Mouse (Mus musculus): ENCODE measurements around the gene Ucp2. TPM values are rescaled to one million over a fixed set of nuclear protein-coding genes. Genes with fewer than 3 reads are reported as not detected.

Ucp2 gene
- polyA plus RNA-seq, 1 experiment from 2014 or later = 69.5 TPM

GRCm38 (mm10) chr7:100497402-100497801 is 4.3 kb downstream of the Ucp2 start:
- WGBS = 90% methylated on average over 4 of the region's 4 CpGs
- no peak overlapping the region for H3K4me3 ChIP-seq (ENCODE audit: low read depth, low read length)
- no peaks in the 10 kb centered on the region for H3K36me3 ChIP-seq (ENCODE audit: control insufficient read depth, insufficient read depth, low read length)
- H3K27me3 ChIP-seq (ENCODE audit: control insufficient read depth, insufficient read depth, low read depth, low read length) = no peaks in the 10 kb centered on the region
- no peak overlapping the region for H3K27ac ChIP-seq (ENCODE audit: low read length)
- H3K4me1 ChIP-seq (ENCODE audit: control insufficient read depth, insufficient read depth, low read length) = peaks cover 21% of the 10 kb centered on the region
- H3K9me3 ChIP-seq (replicated peaks; ENCODE audit: control insufficient read depth, low read length, poor library complexity, severe bottlenecking) = no peaks in the 10 kb centered on the region
- no peak overlapping the region for H3K4me2 ChIP-seq (ENCODE audit: low read length)
- H3K9ac ChIP-seq (ENCODE audit: low read depth, low read length) = no peak overlapping the region
- ATAC-seq = no peak

GRCm38 (mm10) chr7:100497982-100498381 is 4.8 kb downstream of the Ucp2 start:
- Histone ChIP-seq H3K4me2 (ENCODE audit: low read length) (no peak overlapping the region), H3K9me3 (replicated peaks; ENCODE audit: control insufficient read depth, low read length, poor library complexity, severe bottlenecking) (no peaks in the 10 kb centered on the region), H3K27ac (ENCODE audit: low read length) (no peak overlapping the region), H3K4me3 (ENCODE audit: low read depth, low read length) (no peak overlapping the region), H3K4me1 (ENCODE audit: control insufficient read depth, insufficient read depth, low read length) (peaks cover 21% of the 10 kb centered on the region), H3K27me3 (ENCODE audit: control insufficient read depth, insufficient read depth, low read depth, low read length) (no peaks in the 10 kb centered on the region), H3K36me3 (ENCODE audit: control insufficient read depth, insufficient read depth, low read length) (no peaks in the 10 kb centered on the region), H3K9ac (ENCODE audit: low read depth, low read length) (no peak overlapping the region)
- WGBS = 93% methylated on average over 13 of the region's 13 CpGs
- no peak for ATAC-seq

GRCm38 (mm10) chr7:100499465-100499864 is 6.3 kb downstream of the Ucp2 start:
- no peak overlapping the region for H3K9ac ChIP-seq (ENCODE audit: low read depth, low read length)
- no peaks in the 10 kb centered on the region for H3K27me3 ChIP-seq (ENCODE audit: control insufficient read depth, insufficient read depth, low read depth, low read length)
- H3K9me3 ChIP-seq (replicated peaks; ENCODE audit: control insufficient read depth, low read length, poor library complexity, severe bottlenecking) = no peaks in the 10 kb centered on the region
- no peak overlapping the region for H3K27ac ChIP-seq (ENCODE audit: low read length)
- ATAC-seq = no peak
- H3K4me2 ChIP-seq (ENCODE audit: low read length) = no peak overlapping the region
- peaks cover 15% of the 10 kb centered on the region for H3K4me1 ChIP-seq (ENCODE audit: control insufficient read depth, insufficient read depth, low read length)
- no peaks in the 10 kb centered on the region for H3K36me3 ChIP-seq (ENCODE audit: control insufficient read depth, insufficient read depth, low read length)
- no peak overlapping the region for H3K4me3 ChIP-seq (ENCODE audit: low read depth, low read length)

GRCm38 (mm10) chr7:100500276-100500977 is 7.3 kb downstream of the Ucp2 start:
- no peaks in the 10 kb centered on the region for H3K36me3 ChIP-seq (ENCODE audit: control insufficient read depth, insufficient read depth, low read length)
- no peak for ATAC-seq
- no peaks in the 10 kb centered on the region for H3K9me3 ChIP-seq (replicated peaks; ENCODE audit: control insufficient read depth, low read length, poor library complexity, severe bottlenecking)
- H3K27me3 ChIP-seq (ENCODE audit: control insufficient read depth, insufficient read depth, low read depth, low read length) = no peaks in the 10 kb centered on the region
- no peak overlapping the region for H3K4me3 ChIP-seq (ENCODE audit: low read depth, low read length)
- no peak overlapping the region for H3K9ac ChIP-seq (ENCODE audit: low read depth, low read length)
- peaks cover 10% of the 10 kb centered on the region for H3K4me1 ChIP-seq (ENCODE audit: control insufficient read depth, insufficient read depth, low read length)
- WGBS = 75% methylated on average over 16 of the region's 16 CpGs
- no peak overlapping the region for H3K27ac ChIP-seq (ENCODE audit: low read length)
- H3K4me2 ChIP-seq (ENCODE audit: low read length) = no peak overlapping the region

DNA sequence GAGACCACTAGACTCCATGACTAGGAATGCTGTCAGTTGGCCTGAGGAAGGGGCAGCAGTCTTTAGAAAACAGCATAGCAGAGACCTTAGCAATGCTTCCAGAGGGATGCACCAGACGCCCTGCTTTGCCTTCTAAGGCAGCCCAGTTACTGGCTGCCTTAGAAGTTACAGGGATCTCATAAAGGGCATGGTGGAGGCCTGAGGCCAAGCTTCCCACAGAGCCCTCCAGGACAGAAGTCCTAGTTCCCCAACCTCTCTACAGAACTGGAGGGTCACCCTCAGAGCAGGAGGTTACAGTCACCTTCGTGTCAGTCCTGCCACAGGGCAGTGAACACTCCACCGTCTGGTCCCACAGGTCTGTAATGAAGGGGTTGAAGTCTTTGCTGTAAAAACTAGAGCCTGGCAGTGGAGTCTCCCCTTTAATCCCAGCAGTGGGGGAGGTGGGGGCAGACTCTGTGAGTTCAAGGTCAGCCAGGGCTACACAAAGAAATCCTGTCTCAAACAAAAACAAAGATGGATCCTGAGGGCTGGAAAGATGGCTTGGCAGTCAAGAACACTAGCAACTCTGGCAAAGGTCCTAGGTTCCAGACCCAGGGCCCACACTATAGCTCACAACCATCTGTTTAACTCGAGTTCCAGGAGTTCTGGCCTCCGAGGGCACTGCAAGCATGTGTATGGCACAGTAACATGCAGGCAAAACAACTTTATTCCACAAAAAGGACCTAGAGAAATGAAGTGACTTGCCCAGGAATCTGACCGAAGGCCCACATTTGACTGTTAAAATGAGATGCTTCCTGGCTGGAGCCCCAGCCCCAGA is 8.1 kb downstream of the Ucp2 start:
- 68% methylated on average over 6 of the region's 6 CpGs for WGBS
- no peak overlapping the region for H3K4me3 ChIP-seq (ENCODE audit: low read depth, low read length)

DNA sequence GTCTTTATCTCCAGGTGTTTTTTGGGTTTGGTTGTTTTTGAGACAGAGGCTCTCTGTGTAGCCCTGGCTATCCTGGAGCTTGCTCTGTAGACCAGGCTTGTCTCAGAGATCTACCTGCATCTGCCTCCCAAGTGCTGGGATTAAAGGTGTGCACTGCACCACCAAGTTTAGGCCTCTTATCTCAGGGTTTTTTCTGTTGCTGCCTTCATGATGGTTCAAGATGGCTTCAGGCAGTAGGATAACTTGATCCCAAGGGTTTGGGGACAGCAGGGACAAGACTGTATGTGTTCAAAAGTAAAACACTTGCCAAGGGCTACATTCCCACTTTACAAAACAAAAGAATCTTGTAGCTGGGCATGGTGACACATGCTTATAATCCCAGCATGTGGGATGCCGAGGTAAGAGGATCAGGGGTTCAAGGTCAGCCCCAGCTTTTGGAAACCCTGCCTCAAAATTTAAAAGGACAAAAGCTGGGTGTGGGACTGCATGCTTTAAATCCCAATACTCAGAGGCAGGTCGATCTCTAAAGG is 8.8 kb downstream of the Ucp2 start:
- no peak for ATAC-seq
- Histone ChIP-seq H3K27me3 (ENCODE audit: control insufficient read depth, insufficient read depth, low read depth, low read length) (no peaks in the 10 kb centered on the region), H3K4me3 (ENCODE audit: low read depth, low read length) (no peak overlapping the region), H3K4me2 (ENCODE audit: low read length) (no peak overlapping the region), H3K9ac (ENCODE audit: low read depth, low read length) (no peak overlapping the region), H3K36me3 (ENCODE audit: control insufficient read depth, insufficient read depth, low read length) (no peaks in the 10 kb centered on the region), H3K27ac (ENCODE audit: low read length) (no peak overlapping the region), H3K9me3 (replicated peaks; ENCODE audit: control insufficient read depth, low read length, poor library complexity, severe bottlenecking) (no peaks in the 10 kb centered on the region), H3K4me1 (ENCODE audit: control insufficient read depth, insufficient read depth, low read length) (no peaks in the 10 kb centered on the region)
- 46% methylated on average over 2 of the region's 2 CpGs for WGBS

More for the DNA sequence above, 8.1 kb downstream of the Ucp2 start:
- Histone ChIP-seq H3K4me1 (ENCODE audit: control insufficient read depth, insufficient read depth, low read length) (peaks cover 2% of the 10 kb centered on the region; the same call in 1 of the 2 replicates), H3K27me3 (ENCODE audit: control insufficient read depth, insufficient read depth, low read depth, low read length) (no peaks in the 10 kb centered on the region), H3K36me3 (ENCODE audit: control insufficient read depth, insufficient read depth, low read length) (no peaks in the 10 kb centered on the region), H3K27ac (ENCODE audit: low read length) (no peak overlapping the region), H3K4me2 (ENCODE audit: low read length) (no peak overlapping the region), H3K9me3 (replicated peaks; ENCODE audit: control insufficient read depth, low read length, poor library complexity, severe bottlenecking) (no peaks in the 10 kb centered on the region), H3K9ac (ENCODE audit: low read depth, low read length) (no peak overlapping the region)
- no peak for ATAC-seq

- H3K4me3 ChIP-seq (ENCODE audit: low read depth, low read length) = no peak overlapping the region
Measured at GRCm38 (mm10) chr7:100502374-100502922, 9.3 kb downstream of the Ucp2 start.

DNA sequence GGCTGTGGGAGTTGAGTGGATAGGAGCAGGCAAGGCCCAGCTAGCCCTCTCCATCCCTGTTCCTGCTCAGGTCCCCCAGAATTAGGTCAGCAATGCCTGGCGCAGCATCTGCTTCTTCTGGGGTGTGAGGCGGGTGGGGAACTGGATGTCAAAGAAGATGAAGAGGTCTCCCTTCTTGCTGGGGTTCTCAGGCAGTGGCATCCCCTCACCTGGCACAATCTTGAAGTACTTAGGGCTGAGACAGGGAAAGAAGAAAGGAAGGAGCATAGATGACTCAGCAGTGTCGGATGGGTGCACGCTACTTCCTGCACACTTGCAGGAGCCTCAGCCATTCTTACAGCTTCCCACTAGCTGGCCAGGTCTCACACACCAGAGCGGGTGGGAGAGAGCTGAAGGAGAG is 9.9 kb downstream of the Ucp2 start:
- no peak overlapping the region for H3K27ac ChIP-seq (ENCODE audit: low read length)
- H3K36me3 ChIP-seq (ENCODE audit: control insufficient read depth, insufficient read depth, low read length) = no peaks in the 10 kb centered on the region
- no peaks in the 10 kb centered on the region for H3K4me1 ChIP-seq (ENCODE audit: control insufficient read depth, insufficient read depth, low read length)
- no peak overlapping the region for H3K9ac ChIP-seq (ENCODE audit: low read depth, low read length)
- no peaks in the 10 kb centered on the region for H3K27me3 ChIP-seq (ENCODE audit: control insufficient read depth, insufficient read depth, low read depth, low read length)
- WGBS = 96% methylated on average over 5 of the region's 5 CpGs
- H3K4me2 ChIP-seq (ENCODE audit: low read length) = no peak overlapping the region
- H3K9me3 ChIP-seq (replicated peaks; ENCODE audit: control insufficient read depth, low read length, poor library complexity, severe bottlenecking) = no peaks in the 10 kb centered on the region
- H3K4me3 ChIP-seq (ENCODE audit: low read depth, low read length) = no peak overlapping the region
- ATAC-seq = no peak

More at GRCm38 (mm10) chr7:100502374-100502922, 9.3 kb downstream of the Ucp2 start:
- no peaks in the 10 kb centered on the region for H3K9me3 ChIP-seq (replicated peaks; ENCODE audit: control insufficient read depth, low read length, poor library complexity, severe bottlenecking)
- no peaks in the 10 kb centered on the region for H3K36me3 ChIP-seq (ENCODE audit: control insufficient read depth, insufficient read depth, low read length)
- 85% methylated on average over 7 of the region's 7 CpGs for WGBS
- no peak overlapping the region for H3K9ac ChIP-seq (ENCODE audit: low read depth, low read length)
- H3K4me1 ChIP-seq (ENCODE audit: control insufficient read depth, insufficient read depth, low read length) = no peaks in the 10 kb centered on the region
- no peaks in the 10 kb centered on the region for H3K27me3 ChIP-seq (ENCODE audit: control insufficient read depth, insufficient read depth, low read depth, low read length)
- H3K27ac ChIP-seq (ENCODE audit: low read length) = no peak overlapping the region
- no peak overlapping the region for H3K4me2 ChIP-seq (ENCODE audit: low read length)
- no peak for ATAC-seq
